Mouse (Mus musculus) liver, adult 2 months (tissue): ENCODE measurements at regions not wholly inside any gene's neighbourhood (a gene's known extent, or its start where the extent isn't known, plus 50 kb on each side); places are given as distances from the start of the nearest gene placed in this dataset.

Experiments used
- DNase-seq: peaks from one replicate; pipeline ENCODE4 v3.0.0-alpha.2; 2011; ENCODE audit warnings: low read depth, low spot score; ENCODE audit errors: extremely low read depth
- H3K27ac ChIP-seq: fragments of 200-500 bp; replicated peaks from 2 replicates; pipeline ENCODE4 v1.5.1; 2012; ENCODE audit warnings: low read depth, mild to moderate bottlenecking, control low read depth, inconsistent platforms, low read length; ENCODE audit not compliant: insufficient read depth
- H3K27me3 ChIP-seq: fragments of 200-500 bp; 2 replicates; pipeline ENCODE4 v1.6.1; 2012; ENCODE audit warnings: mild to moderate bottlenecking, moderate library complexity, low read length, inconsistent platforms; ENCODE audit not compliant: control insufficient read depth, insufficient read depth
- H3K36me3 ChIP-seq: fragments of 200-500 bp; 2 replicates; pipeline ENCODE4 v1.6.1; 2012; ENCODE audit warnings: low read length, inconsistent platforms; ENCODE audit not compliant: control insufficient read depth, insufficient read depth
- H3K4me1 ChIP-seq: fragments of 200-500 bp; 2 replicates; pipeline ENCODE4 v1.6.1; 2011; ENCODE audit warnings: low read length; ENCODE audit not compliant: control insufficient read depth, insufficient read depth
- H3K4me3 ChIP-seq: fragments of 200-500 bp; 2 replicates; pipeline ENCODE4 v1.5.1; 2011; ENCODE audit warnings: low read depth, mild to moderate bottlenecking, control low read depth, low read length, moderate library complexity; ENCODE audit not compliant: insufficient read depth
- H3K79me2 ChIP-seq: fragments of 200-500 bp; 2 replicates; pipeline ENCODE4 v1.6.1; 2012; ENCODE audit warnings: inconsistent platforms, mild to moderate bottlenecking, low read length, moderate library complexity; ENCODE audit not compliant: control insufficient read depth, insufficient read depth
- H3K9ac ChIP-seq: fragments of 200-500 bp; 2 replicates; pipeline ENCODE4 v1.6.1; 2012; ENCODE audit warnings: low read depth, mild to moderate bottlenecking, control low read depth, inconsistent platforms, low read length
- CTCF ChIP-seq: fragments of 200-500 bp; IDR thresholded peaks from 2 replicates; pipeline ENCODE4 v1.5.1; 2011; ENCODE audit warnings: low read depth, low read length, control low read depth
- POLR2A ChIP-seq: fragments of 200-500 bp; IDR thresholded peaks from 2 replicates; pipeline ENCODE4 v1.6.1; 2011; ENCODE audit warnings: low read length, control low read depth; ENCODE audit not compliant: insufficient read depth; ENCODE audit errors: extremely low read depth
- WGBS: fragments of 180-500 bp; shearing (Covaris S2); methylation state at CpG from one replicate; pipeline ENCODE4 v1.1.7; 2018; 5-methylcytosine and 5-hydroxymethylcytosine counted together

DNA sequence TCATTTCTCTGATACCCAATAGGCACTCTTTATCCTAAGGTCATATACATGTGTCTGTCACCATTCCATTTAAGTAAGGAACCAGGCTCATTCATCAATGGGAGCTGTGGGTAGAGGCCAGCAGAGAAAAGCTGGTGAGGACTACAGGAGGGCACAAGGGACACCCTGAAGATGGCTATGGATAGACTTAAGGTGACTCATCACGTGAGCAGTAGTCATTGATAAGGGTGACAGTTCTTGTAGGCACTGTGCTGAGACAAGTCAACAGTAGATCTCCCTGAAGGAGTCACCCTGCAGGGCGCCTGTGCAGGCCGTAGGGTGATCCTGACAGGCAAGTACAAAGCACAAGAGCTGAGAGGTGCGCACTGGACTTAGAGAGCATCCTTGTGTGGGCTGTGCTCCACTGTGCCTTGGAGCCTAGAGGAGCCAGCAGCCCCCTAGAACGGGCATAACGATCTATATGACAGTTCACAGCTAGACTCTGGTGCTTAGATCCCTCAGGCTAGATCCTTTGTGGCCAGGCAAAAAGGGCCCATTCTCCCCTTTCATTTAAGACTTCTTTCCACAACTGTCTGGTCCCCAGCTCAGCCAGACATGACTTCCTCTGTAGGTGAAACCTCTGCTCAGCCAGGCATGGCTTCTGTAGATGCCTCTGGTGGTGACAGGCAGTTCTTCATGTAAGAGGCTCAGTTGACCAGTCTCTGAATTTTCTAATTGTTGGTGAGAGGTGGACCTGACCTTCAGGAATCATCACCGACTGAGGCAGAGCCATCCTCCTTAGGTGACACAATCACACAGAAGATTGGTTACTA, 78.6 kb downstream of the Fam43a start:
- no peaks in the 10 kb centered on the region for H3K36me3 ChIP-seq
- H3K4me1 ChIP-seq = no peaks in the 10 kb centered on the region
- no peak overlapping the region for H3K27ac ChIP-seq
- no peak for DNase-seq
- no peak overlapping the region for H3K4me3 ChIP-seq
- H3K9ac ChIP-seq = no peak overlapping the region
- 84% methylated on average over 7 of the region's 7 CpGs for WGBS
- H3K27me3 ChIP-seq = no peaks in the 10 kb centered on the region
- no peaks in the 10 kb centered on the region for H3K79me2 ChIP-seq
- TF ChIP-seq CTCF (no peak), POLR2A (no peak)

DNA sequence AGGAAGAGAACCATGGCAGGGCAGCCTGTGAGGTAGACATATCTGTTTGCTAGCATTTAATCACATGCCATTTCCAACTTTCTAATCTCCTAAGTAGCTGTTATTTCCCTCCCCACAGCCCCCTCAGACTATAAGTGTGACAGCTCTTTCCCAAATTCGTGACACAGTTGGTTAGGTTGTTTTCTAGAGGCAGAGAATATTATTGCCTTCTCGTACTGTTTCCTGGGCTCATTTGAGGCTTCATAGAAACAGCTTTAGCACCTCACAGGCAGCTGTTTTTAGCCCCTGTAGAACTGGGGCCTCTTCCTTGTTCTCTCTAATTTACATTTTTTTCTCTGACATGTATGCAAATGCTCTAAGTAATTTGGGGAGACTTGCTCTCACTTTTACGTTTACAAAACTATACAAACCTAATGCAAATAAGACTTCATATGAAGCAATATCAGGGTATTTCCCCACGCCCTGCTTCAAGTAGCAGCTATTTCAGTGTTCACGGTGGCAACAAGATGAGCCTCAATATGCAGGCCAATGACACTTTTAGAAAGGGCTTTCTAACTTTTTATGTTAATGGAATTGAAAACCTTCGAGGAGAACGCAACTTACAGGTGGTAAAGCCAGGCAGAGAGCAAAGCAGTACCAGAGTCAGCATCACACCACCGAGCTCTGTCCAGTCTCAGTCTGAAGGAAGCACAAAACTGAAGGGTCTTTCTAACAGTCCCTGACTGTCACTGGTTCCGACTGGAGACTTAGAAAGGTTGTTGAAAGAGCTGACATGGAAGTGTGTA, 79.4 kb downstream of the Fam43a start:
- Histone ChIP-seq H3K79me2 (no peaks in the 10 kb centered on the region), H3K36me3 (no peaks in the 10 kb centered on the region), H3K4me1 (no peaks in the 10 kb centered on the region), H3K27ac (no peak overlapping the region), H3K9ac (no peak overlapping the region), H3K4me3 (no peak overlapping the region), H3K27me3 (no peaks in the 10 kb centered on the region)
- DNase-seq = no peak
- TF ChIP-seq POLR2A = no peak
- no peak for TF ChIP-seq CTCF
- WGBS = 83% methylated on average over 9 of the region's 9 CpGs

DNA sequence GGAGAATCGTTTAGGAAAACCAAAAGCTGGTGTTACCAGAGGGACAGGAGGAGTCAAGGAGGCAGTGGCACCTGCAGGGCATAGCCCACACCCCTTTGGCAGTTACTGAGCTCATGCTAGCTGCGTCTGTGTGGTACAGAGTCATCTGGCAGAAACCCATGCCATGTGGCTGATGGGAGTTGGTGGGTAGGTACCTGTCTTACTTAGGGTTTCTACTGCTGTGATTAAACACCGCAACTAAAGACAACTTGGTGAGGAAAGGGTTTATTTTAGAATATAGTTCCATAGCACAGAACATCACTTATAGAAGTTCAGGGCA, 79.9 kb downstream of the Fam43a start:
- TF ChIP-seq POLR2A (no peak), CTCF (no peak)
- Histone ChIP-seq H3K27me3 (no peaks in the 10 kb centered on the region), H3K9ac (no peak overlapping the region), H3K36me3 (no peaks in the 10 kb centered on the region), H3K79me2 (no peaks in the 10 kb centered on the region), H3K4me3 (no peak overlapping the region), H3K4me1 (no peaks in the 10 kb centered on the region), H3K27ac (no peak overlapping the region)
- DNase-seq = no peak
- WGBS = 92% methylated on average over 3 of the region's 3 CpGs

DNA sequence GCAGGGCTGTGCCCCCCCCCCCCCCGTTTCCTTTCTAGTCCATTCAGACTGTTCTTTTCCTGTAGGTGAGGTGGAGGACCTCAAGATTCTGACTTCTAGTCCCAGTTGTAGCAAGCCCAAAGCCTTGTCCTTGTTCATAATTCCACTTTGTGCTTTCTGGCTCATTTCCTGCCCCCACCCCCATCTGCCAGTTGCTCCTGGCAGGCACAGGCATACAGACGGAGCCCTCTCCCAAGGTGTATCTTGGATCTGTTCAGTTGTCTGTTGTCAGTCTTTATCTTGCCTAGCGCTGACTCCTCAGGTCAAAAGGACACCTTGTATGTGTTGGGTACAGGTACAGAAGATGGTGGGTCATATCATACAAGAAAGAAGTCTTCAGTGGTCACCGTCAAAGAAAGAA, 81.9 kb downstream of the Fam43a start:
- H3K79me2 ChIP-seq = no peaks in the 10 kb centered on the region
- H3K9ac ChIP-seq = no peak overlapping the region
- DNase-seq = no peak
- H3K4me1 ChIP-seq = no peaks in the 10 kb centered on the region
- H3K4me3 ChIP-seq = no peak overlapping the region
- no peaks in the 10 kb centered on the region for H3K27me3 ChIP-seq
- H3K27ac ChIP-seq = no peak overlapping the region
- WGBS = 79% methylated on average over 4 of the region's 4 CpGs
- TF ChIP-seq POLR2A (no peak), CTCF (no peak)
- no peaks in the 10 kb centered on the region for H3K36me3 ChIP-seq

DNA sequence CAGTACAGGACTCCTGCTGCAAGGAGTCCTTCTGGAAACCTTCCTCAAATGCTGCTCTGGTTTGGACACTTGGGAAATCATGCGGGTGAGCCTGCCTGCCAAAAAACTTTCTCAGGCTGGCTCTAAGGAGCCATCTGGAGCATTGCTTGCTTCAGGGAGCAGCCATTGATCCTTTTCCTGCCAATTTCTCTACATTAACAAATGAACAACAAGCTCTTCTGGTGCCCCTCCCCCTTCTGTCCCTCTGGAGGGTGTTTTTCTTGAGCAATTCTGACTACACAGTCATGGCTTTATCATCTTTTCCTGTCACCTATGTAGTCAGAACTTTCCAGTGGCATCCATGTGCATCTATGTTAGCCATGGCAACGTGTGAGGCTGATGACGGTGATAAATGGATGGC, 84.5 kb downstream of the Fam43a start:
- Histone ChIP-seq H3K9ac (no peak overlapping the region), H3K36me3 (no peaks in the 10 kb centered on the region), H3K4me3 (no peak overlapping the region), H3K79me2 (no peaks in the 10 kb centered on the region), H3K27me3 (no peaks in the 10 kb centered on the region), H3K4me1 (no peaks in the 10 kb centered on the region), H3K27ac (no peak overlapping the region)
- WGBS = 93% methylated on average over 3 of the region's 3 CpGs
- DNase-seq = no peak
- TF ChIP-seq CTCF = no peak
- no peak for TF ChIP-seq POLR2A

DNA sequence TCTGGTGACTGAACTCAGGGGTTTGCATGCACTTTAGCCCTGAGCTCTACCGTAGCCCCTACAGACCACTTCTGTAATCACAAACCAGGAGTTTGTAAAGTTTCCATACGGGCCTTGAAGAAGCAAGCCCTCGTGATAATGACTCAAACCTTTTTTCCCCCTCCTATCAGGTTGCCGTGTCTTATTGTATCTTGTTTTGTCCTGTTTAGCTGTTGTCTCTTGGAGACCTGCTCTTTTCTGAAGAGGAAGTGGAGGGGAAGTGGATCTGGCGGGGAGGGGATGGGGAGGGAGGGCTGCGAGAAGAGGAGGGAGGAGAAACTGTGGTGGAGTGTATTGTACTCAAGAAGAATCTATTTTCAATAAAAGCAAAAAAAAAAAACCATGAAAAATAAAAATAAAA, 87.0 kb downstream of the Fam43a start:
- no peak overlapping the region for H3K27ac ChIP-seq
- no peak overlapping the region for H3K4me3 ChIP-seq
- no peak overlapping the region for H3K9ac ChIP-seq
- TF ChIP-seq CTCF (no peak), POLR2A (no peak)
- no peaks in the 10 kb centered on the region for H3K27me3 ChIP-seq
- no peak for DNase-seq
- no peaks in the 10 kb centered on the region for H3K79me2 ChIP-seq
- 65% methylated on average over 6 of the region's 6 CpGs for WGBS
- no peaks in the 10 kb centered on the region for H3K4me1 ChIP-seq
- no peaks in the 10 kb centered on the region for H3K36me3 ChIP-seq
